Mouse (Mus musculus) bone marrow, adult 2 months (tissue): ENCODE measurements around the gene Msl1. TPM values are rescaled to one million over a fixed set of nuclear protein-coding genes. Genes with fewer than 3 reads are reported as not detected.

Source experiments
- H3K27ac ChIP-seq: fragments of 200-500 bp; 2 replicates; pipeline ENCODE4 v1.5.1; 2012; ENCODE audit warnings: low read depth, mild to moderate bottlenecking, control low read depth, inconsistent platforms, low read length; ENCODE audit not compliant: control insufficient read depth, poor library complexity, insufficient read depth
- H3K4me1 ChIP-seq: fragments of 200-500 bp; 2 replicates; pipeline ENCODE4 v1.6.1; 2011; ENCODE audit warnings: low read length; ENCODE audit not compliant: control insufficient read depth, insufficient read depth
- H3K4me3 ChIP-seq: fragments of 200-500 bp; replicated peaks from 2 replicates; pipeline ENCODE3; 2011; ENCODE audit warnings: mild to moderate bottlenecking, low read depth, low read length, control low read depth; ENCODE audit not compliant: control insufficient read depth
- CTCF ChIP-seq: fragments of 200-500 bp; IDR thresholded peaks from 2 replicates; pipeline ENCODE4 v1.5.1; 2011; ENCODE audit warnings: low read length, control low read depth; ENCODE audit not compliant: control insufficient read depth, insufficient read depth
- POLR2A ChIP-seq: fragments of 200-500 bp; IDR thresholded peaks from 2 replicates; pipeline ENCODE4 v1.6.1; 2011; ENCODE audit warnings: low read depth, mild to moderate bottlenecking, control low read depth, low read length, borderline replicate concordance; ENCODE audit not compliant: control insufficient read depth
- whole genome bisulfite sequencing: fragments of 180-500 bp; shearing (Covaris S2); methylation state at CpG from one replicate; pipeline ENCODE4 v1.1.7; 2018; 5-methylcytosine and 5-hydroxymethylcytosine counted together
- polyA plus RNA-seq: library from polyadenylated mRNA; stranded (reverse); fragments of >200 nt; gene quantifications from 2 replicates; pipeline ENCODE4 v1.2.4, GENCODE M21; 2011; ENCODE audit warnings: low replicate concordance; ENCODE audit not compliant: missing spikeins, insufficient read depth, insufficient read length

Gene Msl1
- polyA plus RNA-seq, 1 experiment = 69.9 TPM

DNA sequence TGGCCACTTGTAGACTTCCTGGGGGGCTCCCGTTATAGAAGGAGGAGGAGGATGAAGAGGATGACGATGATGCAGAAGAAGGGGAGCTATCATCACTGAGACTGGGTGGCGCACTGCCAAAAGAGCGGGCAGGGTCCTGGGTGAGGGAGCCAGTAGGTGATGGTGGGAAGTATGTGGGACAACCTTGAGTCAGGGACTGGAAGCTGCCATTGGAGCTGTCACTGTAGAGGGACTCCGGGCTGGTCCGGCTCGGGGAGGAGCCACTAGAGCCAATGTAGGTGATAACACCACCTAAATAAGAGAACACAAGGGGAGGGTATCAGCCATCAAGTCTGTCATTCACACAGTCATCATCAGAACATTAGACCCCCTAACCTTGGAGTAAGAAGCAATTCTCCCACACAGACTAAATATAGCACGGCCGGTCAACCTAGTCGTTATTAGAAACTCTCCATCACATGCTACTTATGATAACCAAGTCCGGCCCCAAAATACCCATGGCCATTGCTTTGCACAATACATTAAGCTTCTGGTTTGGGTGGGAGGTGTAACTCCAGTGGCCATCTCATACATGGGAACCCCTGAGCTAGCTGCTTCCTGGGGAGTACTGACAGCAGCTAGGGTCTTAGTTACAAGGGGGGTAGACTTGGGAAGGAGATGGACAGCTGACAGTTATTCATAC lies 23.3 kb upstream of the Msl1 start:
- no peak overlapping the region for H3K27ac ChIP-seq
- TF ChIP-seq POLR2A = no peak
- no peak for TF ChIP-seq CTCF
- 80% methylated on average over 11 of the region's 11 CpGs for WGBS
- H3K4me1 ChIP-seq = peaks cover 13% of the 10 kb centered on the region; the same call in 1 of the 2 replicates
- no peak overlapping the region for H3K4me3 ChIP-seq

DNA sequence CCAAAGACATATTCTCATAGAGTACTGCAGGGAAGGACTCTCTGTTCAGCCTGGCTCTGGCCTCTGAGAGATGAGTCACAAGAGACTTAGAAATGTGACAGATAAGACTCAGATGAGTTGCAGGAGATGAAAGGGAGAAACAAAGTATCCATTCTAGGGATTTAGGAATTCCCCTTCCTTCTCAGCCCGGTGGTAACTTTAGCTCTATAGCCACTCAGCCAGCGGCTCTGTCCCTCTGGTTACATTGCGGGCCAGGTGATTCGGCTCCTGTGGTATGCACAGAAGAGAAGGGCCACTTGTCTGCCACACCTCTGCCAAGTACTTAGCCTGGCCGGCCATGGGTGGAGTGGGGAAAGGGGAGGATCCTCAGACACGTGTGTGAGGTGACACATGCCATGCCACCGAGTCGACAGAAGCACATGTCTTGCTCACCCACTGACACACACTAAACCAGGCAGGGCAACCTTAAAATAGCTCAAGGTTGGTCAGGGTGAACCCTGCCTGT lies 22.6 kb upstream of the Msl1 start:
- TF ChIP-seq CTCF (no peak), POLR2A (no peak)
- 53% methylated on average over 8 of the region's 8 CpGs for WGBS
- H3K4me3 ChIP-seq = no peak overlapping the region
- peaks cover 13% of the 10 kb centered on the region; the same call in 1 of the 2 replicates for H3K4me1 ChIP-seq
- no peak overlapping the region for H3K27ac ChIP-seq

- TF ChIP-seq CTCF (no peak), POLR2A (0 out of 2 replicates have a peak, but pooled peaks have one; percentile 16)
- peak overlapping the region; percentile 48 for H3K4me3 ChIP-seq
- peaks cover 13% of the 10 kb centered on the region; the same call in 1 of the 2 replicates for H3K4me1 ChIP-seq
- under 1% methylated on average over 37 of the region's 37 CpGs for WGBS
- H3K27ac ChIP-seq = no peak overlapping the region
Observed at GRCm38 (mm10) chr11:98773635-98774295, 21.6 kb upstream of the Msl1 start.

DNA sequence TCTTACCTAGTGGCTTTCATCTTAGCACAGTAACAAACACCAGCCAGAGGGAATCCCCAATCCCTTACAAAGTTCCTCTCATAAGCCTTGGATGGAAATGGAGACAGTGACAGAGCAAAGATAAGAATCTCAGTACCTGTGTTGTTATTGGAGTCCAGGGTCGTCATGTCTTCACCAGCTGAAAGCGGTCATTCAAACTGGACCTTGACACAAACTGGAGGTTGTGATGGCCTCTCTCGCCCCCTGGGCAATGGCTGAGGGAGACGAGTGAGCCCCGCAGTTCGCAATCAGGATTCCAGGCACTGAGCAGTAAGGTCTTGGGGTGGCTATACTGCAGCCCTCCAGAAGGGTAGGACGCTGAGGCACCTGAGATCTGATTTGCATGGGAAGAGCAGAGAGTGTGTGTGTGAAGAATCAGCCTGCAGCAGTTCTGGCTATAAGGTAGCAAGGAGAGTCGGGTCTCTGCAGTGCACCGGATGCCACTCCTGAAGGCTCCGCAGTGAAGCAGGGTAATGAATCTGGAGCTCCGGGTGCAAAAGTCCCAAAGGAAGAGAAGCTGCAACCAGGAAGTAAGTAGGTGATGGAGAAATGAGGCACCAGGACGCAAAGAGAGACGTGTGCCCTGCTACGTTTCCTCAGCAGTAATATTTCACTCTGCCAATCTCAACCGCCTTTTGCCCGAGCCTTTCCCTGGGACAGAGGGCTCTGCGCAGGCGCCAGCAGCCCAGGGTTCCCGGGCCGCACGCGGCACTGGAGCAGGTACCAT lies 20.6 kb upstream of the Msl1 start, which contains the start of gene Nr1d1:
TSS of gene Nr1d1 (minus strand) at position 752 of the 766 bp plus-strand sequence.
- peaks cover 13% of the 10 kb centered on the region; the same call in 1 of the 2 replicates for H3K4me1 ChIP-seq
- TF ChIP-seq CTCF = no peak
- TF ChIP-seq POLR2A = no peak
- H3K4me3 ChIP-seq = peak within 1 kb of the TSS; percentile 48
- WGBS = under 1% methylated on average over 22 of the region's 22 CpGs
- H3K27ac ChIP-seq = peak within 1 kb of the TSS; percentile 13

DNA sequence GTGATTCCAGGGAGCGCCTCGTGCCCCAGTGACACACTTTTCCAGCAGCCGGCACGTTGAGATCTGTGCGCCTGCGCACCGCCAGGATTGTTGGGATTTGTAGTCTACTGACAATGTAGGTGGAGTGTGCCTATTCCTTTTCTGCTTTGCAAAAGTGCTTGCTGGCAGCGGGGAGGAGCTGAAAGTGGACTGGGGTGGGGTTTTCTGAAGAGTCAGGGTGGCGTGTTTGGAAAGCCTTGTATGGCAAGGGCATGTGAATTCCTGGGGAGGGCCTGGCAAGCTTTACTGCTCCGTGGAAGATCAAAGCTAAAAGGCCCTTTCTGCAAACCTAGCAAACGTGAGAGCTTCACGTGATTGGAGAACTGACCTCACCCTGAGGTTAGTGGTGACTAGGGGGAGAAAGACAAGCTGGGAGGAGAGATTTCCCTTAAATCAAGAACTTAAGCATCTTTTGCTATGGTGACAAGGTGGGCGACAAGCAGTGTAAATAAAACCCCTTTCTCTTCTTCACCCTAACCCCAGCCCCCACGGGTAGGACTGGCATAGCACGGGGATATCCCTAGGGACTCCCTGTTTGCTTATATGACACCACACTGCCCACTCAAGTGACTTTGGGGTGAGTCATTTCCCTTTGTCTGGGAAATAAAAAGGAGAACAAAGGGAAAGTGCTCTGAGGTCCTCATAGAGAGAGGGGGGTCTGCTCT lies 19.8 kb upstream of the Msl1 start:
- H3K27ac ChIP-seq = peak overlapping the region; percentile 13
- TF ChIP-seq CTCF (no peak), POLR2A (no peak)
- H3K4me3 ChIP-seq = peak overlapping the region; percentile 21
- under 1% methylated on average over 15 of the region's 15 CpGs for WGBS
- H3K4me1 ChIP-seq = peaks cover 13% of the 10 kb centered on the region; the same call in 1 of the 2 replicates

DNA sequence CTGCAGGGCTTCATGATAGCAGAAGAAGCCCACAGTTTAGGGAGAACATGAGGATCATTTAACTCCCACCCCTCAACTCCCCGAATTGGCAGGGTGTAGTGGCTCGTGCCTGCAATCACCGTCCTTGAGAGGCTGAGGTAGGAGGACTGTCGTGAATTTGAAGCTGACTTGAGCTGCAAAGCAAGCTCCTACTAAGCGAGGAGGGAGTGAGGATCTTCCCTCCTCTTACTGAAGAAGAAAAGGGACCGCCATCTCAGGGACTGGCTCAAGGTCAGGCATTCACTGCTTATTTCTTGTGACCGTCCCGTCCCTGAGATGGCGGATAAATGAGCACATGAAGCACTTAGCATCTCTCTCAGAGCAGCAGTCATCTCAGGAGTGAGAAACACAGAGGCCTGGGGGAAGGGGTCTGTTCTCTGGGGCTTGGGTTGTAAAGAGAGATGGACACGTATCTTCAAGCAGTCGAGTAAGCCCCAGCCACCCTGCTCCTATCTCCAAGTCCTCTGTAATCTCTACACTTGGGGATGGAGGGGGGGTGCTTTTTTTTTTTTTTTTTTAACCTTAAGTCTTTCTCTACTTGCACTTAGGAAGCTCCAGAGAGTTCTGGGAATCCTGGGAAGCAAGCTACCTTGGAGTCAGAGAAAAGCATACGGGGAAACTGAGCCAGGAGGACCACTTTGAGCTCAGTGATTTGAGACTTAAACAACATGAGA lies 19.1 kb upstream of the Msl1 start:
- TF ChIP-seq POLR2A (no peak), CTCF (no peak)
- WGBS = 30% methylated on average over 12 of the region's 12 CpGs
- Histone ChIP-seq H3K27ac (peak overlapping the region; percentile 13), H3K4me1 (peaks cover 13% of the 10 kb centered on the region; the same call in 1 of the 2 replicates), H3K4me3 (no peak overlapping the region)
